Mouse (Mus musculus) stomach, embryonic 14.5 days (tissue): ENCODE measurements around the gene Commd8. TPM values are rescaled to one million over a fixed set of nuclear protein-coding genes. Genes with fewer than 3 reads are reported as not detected.

ENCODE experiments used
- ATAC-seq: fragments of 200-750 bp; cut with Nextera tagmentation; 2 replicates; pipeline ENCODE4 v1.8.0; 2017; ENCODE audit warnings: low read depth, moderate TSS enrichment; ENCODE audit not compliant: insufficient number of reproducible peaks, insufficient read depth, low FRiP score
- H3K27ac ChIP-seq: fragments of 300-500 bp; sonication (generic); 2 replicates; pipeline ENCODE4 v1.5.1; 2014; ENCODE audit warnings: mild to moderate bottlenecking, low read length, moderate library complexity, mixed read lengths
- H3K27me3 ChIP-seq: fragments of 300-500 bp; sonication (generic); 2 replicates; pipeline ENCODE4 v1.6.1; 2014; ENCODE audit warnings: low read length, control low read depth, mixed read lengths; ENCODE audit not compliant: control insufficient read depth, insufficient read depth
- H3K36me3 ChIP-seq: fragments of 300-500 bp; sonication (generic); 2 replicates; pipeline ENCODE4 v1.6.1; 2014; ENCODE audit warnings: mild to moderate bottlenecking, control low read depth, low read length, moderate library complexity, mixed read lengths; ENCODE audit not compliant: control insufficient read depth, insufficient read depth
- H3K4me1 ChIP-seq: fragments of 300-500 bp; sonication (generic); 2 replicates; pipeline ENCODE4 v1.6.1; 2014; ENCODE audit warnings: low read length, control low read depth, mixed read lengths; ENCODE audit not compliant: control insufficient read depth, insufficient read depth
- H3K4me2 ChIP-seq: fragments of 300-500 bp; sonication (generic); replicated peaks from 2 replicates; pipeline ENCODE4 v1.6.1; 2014; ENCODE audit warnings: low read depth, low read length, control low read depth
- H3K4me3 ChIP-seq: fragments of 300-500 bp; sonication (generic); 2 replicates; pipeline ENCODE4 v1.5.1; 2014; ENCODE audit warnings: low read depth, low read length, control low read depth
- H3K9ac ChIP-seq: fragments of 300-500 bp; sonication (generic); replicated peaks from 2 replicates; pipeline ENCODE4 v1.6.1; 2014; ENCODE audit warnings: low read depth, mild to moderate bottlenecking, control low read depth, low read length, moderate library complexity, mixed read lengths
- H3K9me3 ChIP-seq: fragments of 300-500 bp; sonication (generic); 2 replicates; pipeline ENCODE4 v1.6.1; 2016; ENCODE audit warnings: low read depth, low read length, control low read depth; ENCODE audit not compliant: control insufficient read depth
- WGBS: fragments of 180-500 bp; shearing (Covaris S2); extraction: QIAGEN DNeasy Blood & Tissue Kit; methylation state at CpG from one replicate; pipeline ENCODE4 v1.1.7; 2014; 5-methylcytosine and 5-hydroxymethylcytosine counted together
- polyA plus RNA-seq: library from polyadenylated mRNA; unstranded; fragments of >200 nt; fragmentation: Nextera tagmentation; extraction: Ambion mirVana; gene quantifications from 2 replicates; pipeline ENCODE4 v1.2.1, GENCODE M21; 2014

Gene Commd8
- polyA plus RNA-seq, 1 experiment from 2014 or later = 127 TPM

- no peak overlapping the region for H3K4me2 ChIP-seq
- H3K4me3 ChIP-seq = no peak overlapping the region
- no peaks in the 10 kb centered on the region for H3K9me3 ChIP-seq
- no peak overlapping the region for H3K27ac ChIP-seq
- H3K27me3 ChIP-seq = no peaks in the 10 kb centered on the region
- 84% methylated on average over 4 of the region's 4 CpGs for WGBS
- no peak overlapping the region for H3K9ac ChIP-seq
- no peak for ATAC-seq
- no peaks in the 10 kb centered on the region for H3K36me3 ChIP-seq
- H3K4me1 ChIP-seq = no peaks in the 10 kb centered on the region
These were observed 14.8 kb upstream of the Commd8 start for GRCm38 (mm10) chr5:72182804-72183203.

GRCm38 (mm10) chr5:72181194-72181593 is 13.2 kb upstream of the Commd8 start:
- ATAC-seq = no peak
- H3K27me3 ChIP-seq = no peaks in the 10 kb centered on the region
- H3K9me3 ChIP-seq = no peaks in the 10 kb centered on the region
- no peak overlapping the region for H3K27ac ChIP-seq
- no peaks in the 10 kb centered on the region for H3K36me3 ChIP-seq
- 18% methylated on average over 1 of the region's 1 CpGs for WGBS
- H3K9ac ChIP-seq = no peak overlapping the region
- H3K4me2 ChIP-seq = no peak overlapping the region
- H3K4me1 ChIP-seq = no peaks in the 10 kb centered on the region
- H3K4me3 ChIP-seq = no peak overlapping the region

- no peak overlapping the region for H3K27ac ChIP-seq
- no peak for ATAC-seq
- no peak overlapping the region for H3K4me3 ChIP-seq
- no peak overlapping the region for H3K4me2 ChIP-seq
- 30% methylated on average over 7 of the region's 7 CpGs for WGBS
- H3K9ac ChIP-seq = no peak overlapping the region
- no peaks in the 10 kb centered on the region for H3K4me1 ChIP-seq
- H3K36me3 ChIP-seq = no peaks in the 10 kb centered on the region
- H3K9me3 ChIP-seq = no peaks in the 10 kb centered on the region
- no peaks in the 10 kb centered on the region for H3K27me3 ChIP-seq
These were observed 7.5 kb upstream of the Commd8 start for GRCm38 (mm10) chr5:72175530-72175929.

- ATAC-seq = no peak
- no peak overlapping the region for H3K4me3 ChIP-seq
- H3K36me3 ChIP-seq = no peaks in the 10 kb centered on the region
- no peaks in the 10 kb centered on the region for H3K27me3 ChIP-seq
- H3K4me1 ChIP-seq = no peaks in the 10 kb centered on the region
- H3K9ac ChIP-seq = no peak overlapping the region
- H3K4me2 ChIP-seq = no peak overlapping the region
- H3K9me3 ChIP-seq = no peaks in the 10 kb centered on the region
- 81% methylated on average over 4 of the region's 4 CpGs for WGBS
- H3K27ac ChIP-seq = no peak overlapping the region
These were observed 7.1 kb upstream of the Commd8 start for GRCm38 (mm10) chr5:72175050-72175449.

GRCm38 (mm10) chr5:72173521-72173920 is 5.5 kb upstream of the Commd8 start:
- no peak for ATAC-seq
- no peak overlapping the region for H3K27ac ChIP-seq
- 44% methylated on average over 1 of the region's 1 CpGs for WGBS
- no peaks in the 10 kb centered on the region for H3K9me3 ChIP-seq
- H3K9ac ChIP-seq = no peak overlapping the region
- no peaks in the 10 kb centered on the region for H3K27me3 ChIP-seq
- H3K4me3 ChIP-seq = no peak overlapping the region
- H3K36me3 ChIP-seq = no peaks in the 10 kb centered on the region
- H3K4me2 ChIP-seq = no peak overlapping the region
- H3K4me1 ChIP-seq = no peaks in the 10 kb centered on the region

- Histone ChIP-seq H3K9me3 (no peaks in the 10 kb centered on the region), H3K36me3 (no peaks in the 10 kb centered on the region), H3K27ac (no peak overlapping the region), H3K4me3 (no peak overlapping the region), H3K4me1 (no peaks in the 10 kb centered on the region), H3K4me2 (no peak overlapping the region), H3K9ac (no peak overlapping the region), H3K27me3 (no peaks in the 10 kb centered on the region)
- no peak for ATAC-seq
- 41% methylated on average over 3 of the region's 3 CpGs for WGBS
These were observed 4.7 kb upstream of the Commd8 start for GRCm38 (mm10) chr5:72172675-72173074.

- no peak overlapping the region for H3K4me3 ChIP-seq
- ATAC-seq = no peak
- no peaks in the 10 kb centered on the region for H3K27me3 ChIP-seq
- no peak overlapping the region for H3K27ac ChIP-seq
- H3K4me1 ChIP-seq = peaks cover 8% of the 10 kb centered on the region
- no peaks in the 10 kb centered on the region for H3K9me3 ChIP-seq
- no peak overlapping the region for H3K4me2 ChIP-seq
- WGBS = 67% methylated on average over 6 of the region's 6 CpGs
- H3K36me3 ChIP-seq = no peaks in the 10 kb centered on the region
- H3K9ac ChIP-seq = no peak overlapping the region
These were observed 2.1 kb upstream of the Commd8 start for GRCm38 (mm10) chr5:72170067-72170466.

GRCm38 (mm10) chr5:72168285-72168621 is 264 bp upstream of the Commd8 start:
- ATAC-seq = peak; percentile 53; the same call in 1 of the 2 replicates
- H3K9ac ChIP-seq = no peak overlapping the region
- H3K4me2 ChIP-seq = peak overlapping the region; percentile 33
- peaks cover 8% of the 10 kb centered on the region for H3K4me1 ChIP-seq
- H3K4me3 ChIP-seq = peak overlapping the region; percentile 75
- H3K36me3 ChIP-seq = no peaks in the 10 kb centered on the region
- WGBS = 1% methylated on average over 4 of the region's 4 CpGs
- H3K27me3 ChIP-seq = no peaks in the 10 kb centered on the region
- no peaks in the 10 kb centered on the region for H3K9me3 ChIP-seq
- no peak overlapping the region for H3K27ac ChIP-seq

- Histone ChIP-seq H3K36me3 (peaks cover 15% of the 10 kb centered on the region), H3K27me3 (no peaks in the 10 kb centered on the region), H3K4me3 (no peak overlapping the region), H3K9ac (no peak overlapping the region), H3K27ac (no peak overlapping the region), H3K4me2 (no peak overlapping the region), H3K9me3 (no peaks in the 10 kb centered on the region), H3K4me1 (peaks cover 8% of the 10 kb centered on the region)
- 52% methylated on average over 7 of the region's 7 CpGs for WGBS
- no peak for ATAC-seq
These were observed 3.6 kb downstream of the Commd8 start for GRCm38 (mm10) chr5:72164386-72164785.
